Comparison of ENCODE assay signal across 11 mouse cellular contexts in the genomic region with DNA sequence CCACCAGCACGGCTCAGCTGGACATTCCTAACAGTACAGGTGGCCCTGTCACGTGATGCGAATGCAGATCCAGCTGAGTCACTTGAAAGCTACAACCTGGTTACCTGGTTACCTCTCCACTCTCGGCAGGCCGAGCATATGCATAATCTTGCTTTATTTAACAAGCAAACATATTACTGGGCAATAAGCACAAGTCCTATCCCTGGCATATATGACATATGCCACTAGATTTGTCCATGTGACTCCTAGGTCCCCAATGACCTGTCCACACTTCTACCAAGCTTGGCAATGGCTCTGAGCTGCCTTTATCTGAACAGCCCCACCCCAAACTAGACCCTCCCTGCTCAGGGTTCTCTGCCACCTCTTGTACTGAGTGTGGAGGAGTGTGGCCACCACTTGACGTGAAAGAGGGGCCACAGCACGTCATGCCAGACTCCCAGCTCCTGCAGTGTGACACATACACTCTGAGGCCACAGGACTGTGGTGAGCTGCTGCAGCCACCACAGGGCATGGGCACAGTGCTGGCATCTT. TPM values are rescaled to one million over a fixed set of nuclear protein-coding genes. Genes with fewer than 3 reads are reported as not detected.
DNase-seq lines count a peak whose midpoint lies in the region; ATAC-seq lines count a peak whose summit lies in the region.
"Had no signal": no experiment of that assay in that cellular context is flagged by ENCODE, and none has a peak within 500 bp of the region (broad histone marks: within the 10 kb centered on the region; RNA-seq: fewer than 3 reads in every experiment).

No protein-coding gene starts in this region.

- no peaks in the 10 kb centered on the region for H3K36me3 ChIP-seq in intestine, embryonic 16.5 days (ENCODE audit: control insufficient read depth, insufficient read depth, low read length)
- H3K36me3 ChIP-seq in intestine, embryonic 15.5 days: no peaks in the 10 kb centered on the region
- H3K36me3 ChIP-seq in neural tube, embryonic 13.5 days: no peaks in the 10 kb centered on the region

- 75% methylated on average over 7 of the region's 7 CpGs for WGBS in intestine, embryonic 16.5 days
- 80% methylated on average over 7 of the region's 7 CpGs for WGBS in intestine, embryonic 15.5 days
- 91% methylated on average over 7 of the region's 7 CpGs for WGBS in neural tube, embryonic 13.5 days

- H3K27ac ChIP-seq in intestine, embryonic 16.5 days (ENCODE audit: low read length): 0 out of 2 replicates have a peak overlapping the region, but pooled peaks have one; percentile 15
- no peak overlapping the region for H3K27ac ChIP-seq in intestine, embryonic 15.5 days
- 0 out of 2 replicates have a peak overlapping the region, but pooled peaks have one; percentile 10 for H3K27ac ChIP-seq in neural tube, embryonic 13.5 days (replicated peaks)
- H3K27ac ChIP-seq: limb, embryonic 10.5 days had no signal

- no peak overlapping the region for H3K4me2 ChIP-seq in intestine, embryonic 16.5 days (ENCODE audit: low read depth, low read length)
- H3K4me2 ChIP-seq in intestine, embryonic 15.5 days (replicated peaks): no peak overlapping the region
- H3K4me2 ChIP-seq in neural tube, embryonic 13.5 days: no peak overlapping the region

- no peaks in the 10 kb centered on the region for H3K27me3 ChIP-seq in intestine, embryonic 16.5 days (replicated peaks; ENCODE audit: control insufficient read depth, insufficient read depth, low read length)
- no peaks in the 10 kb centered on the region for H3K27me3 ChIP-seq in intestine, embryonic 15.5 days (replicated peaks)
- H3K27me3 ChIP-seq in neural tube, embryonic 13.5 days: no peaks in the 10 kb centered on the region

- no peak overlapping the region for H3K9ac ChIP-seq in intestine, embryonic 16.5 days (ENCODE audit: low read depth, low read length)
- no peak overlapping the region for H3K9ac ChIP-seq in intestine, embryonic 15.5 days
- no peak overlapping the region for H3K9ac ChIP-seq in neural tube, embryonic 13.5 days

- no peak overlapping the region for H3K4me3 ChIP-seq in intestine, embryonic 16.5 days (ENCODE audit: low read length)
- H3K4me3 ChIP-seq in intestine, embryonic 15.5 days (replicated peaks): no peak overlapping the region
- no peak overlapping the region for H3K4me3 ChIP-seq in neural tube, embryonic 13.5 days
- H3K4me3 ChIP-seq: limb, embryonic 10.5 days had no signal

- peaks cover 58% of the 10 kb centered on the region for H3K4me1 ChIP-seq in intestine, embryonic 16.5 days (ENCODE audit: control insufficient read depth, insufficient read depth, low read length)
- peaks cover 47% of the 10 kb centered on the region for H3K4me1 ChIP-seq in intestine, embryonic 15.5 days (replicated peaks)
- peaks cover 90% of the 10 kb centered on the region for H3K4me1 ChIP-seq in neural tube, embryonic 13.5 days (replicated peaks)

- peak; percentile 90 for DNase-seq in heart, adult 11 months
- DNase-seq in heart, adult 9 months (ENCODE audit: low spot score in 2 of 2): no peak
- no peak for DNase-seq in neural tube, embryonic 10.5 days (ENCODE audit: extremely low spot score, low spot score)
- DNase-seq in ovary, postnatal 36 days (ENCODE audit: low spot score): no peak
- DNase-seq in retina, postnatal 1 day: no peak
- DNase-seq: cerebellum, adult 11 months; right cerebral cortex, postnatal 14 days had no signal

- H3K9me3 ChIP-seq in intestine, embryonic 16.5 days (ENCODE audit: control insufficient read depth, low read length): no peaks in the 10 kb centered on the region
- no peaks in the 10 kb centered on the region for H3K9me3 ChIP-seq in intestine, embryonic 15.5 days
- no peaks in the 10 kb centered on the region for H3K9me3 ChIP-seq in neural tube, embryonic 13.5 days
- H3K9me3 ChIP-seq: limb, embryonic 10.5 days had no signal

- peak; percentile 16; the same call in 1 of the 2 replicates for ATAC-seq in intestine, embryonic 16.5 days
- no peak for ATAC-seq in intestine, embryonic 15.5 days
- no peak for ATAC-seq in neural tube, embryonic 13.5 days (ENCODE audit: low read depth)

RNA-seq across cellular contexts. Expression of gene Vps37b, which starts 15.7 kb away (rescaled TPM):
- 25.7 and 27.1 TPM in 2 replicates for polyA plus RNA-seq in intestine, embryonic 16.5 days (2015; fragmentation: Nextera tagmentation; extraction: Ambion mirVana)
- polyA plus RNA-seq in intestine, embryonic 15.5 days (2015; fragmentation: Nextera tagmentation; extraction: Ambion mirVana): 28.2 and 28.8 TPM in 2 replicates
- 77.5 and 78.5 TPM in 2 replicates for polyA plus RNA-seq in neural tube, embryonic 13.5 days (2015; fragmentation: Nextera tagmentation; extraction: Ambion mirVana)

RNA-seq across cellular contexts. Expression of gene Hip1r, which starts 42.9 kb away (rescaled TPM):
- 33.8 and 34.8 TPM in 2 replicates for polyA plus RNA-seq in intestine, embryonic 16.5 days (2015; fragmentation: Nextera tagmentation; extraction: Ambion mirVana)
- polyA plus RNA-seq in intestine, embryonic 15.5 days (2015; fragmentation: Nextera tagmentation; extraction: Ambion mirVana): 26.0 and 29.3 TPM in 2 replicates
- polyA plus RNA-seq in neural tube, embryonic 13.5 days (2015; fragmentation: Nextera tagmentation; extraction: Ambion mirVana): 17.1 and 22.3 TPM in 2 replicates
